Mouse (Mus musculus) heart, adult 2 months (tissue): ENCODE measurements around the gene Nhlh1. TPM values are rescaled to one million over a fixed set of nuclear protein-coding genes. Genes with fewer than 3 reads are reported as not detected.

Source experiments
- DNase-seq, 2 experiments: peaks; one replicate each; pipeline ENCODE4 v3.0.0; 2021
- H3K27ac ChIP-seq: fragments of 200-600 bp; 2 replicates; pipeline ENCODE4 v1.8.1; 2022
- H3K27me3 ChIP-seq: fragments of 200-500 bp; 2 replicates; pipeline ENCODE4 v1.6.1; 2012; ENCODE audit warnings: mild to moderate bottlenecking, low read length, inconsistent platforms, mixed read lengths; ENCODE audit not compliant: control insufficient read depth, insufficient read depth
- H3K36me3 ChIP-seq: fragments of 200-500 bp; 2 replicates; pipeline ENCODE4 v1.6.1; 2012; ENCODE audit warnings: low read length, inconsistent platforms; ENCODE audit not compliant: control insufficient read depth, insufficient read depth
- H3K4me1 ChIP-seq: fragments of 200-500 bp; 2 replicates; pipeline ENCODE4 v1.6.1; 2011; ENCODE audit warnings: low read length; ENCODE audit not compliant: control insufficient read depth, insufficient read depth
- H3K4me3 ChIP-seq: fragments of 200-600 bp; 2 replicates; pipeline ENCODE4 v1.8.1; 2022
- H3K79me2 ChIP-seq: fragments of 200-500 bp; replicated peaks from 2 replicates; pipeline ENCODE4 v1.6.1; 2012; ENCODE audit warnings: mild to moderate bottlenecking, inconsistent platforms, low read length, moderate library complexity, mixed read lengths; ENCODE audit not compliant: control insufficient read depth, insufficient read depth
- H3K9ac ChIP-seq: fragments of 200-500 bp; 2 replicates; pipeline ENCODE4 v1.6.1; 2012; ENCODE audit warnings: low read depth, mild to moderate bottlenecking, control low read depth, inconsistent platforms, low read length, mixed read lengths
- CTCF ChIP-seq: fragments of 200-600 bp; IDR thresholded peaks from 2 replicates; pipeline ENCODE4 v1.8.1; 2022; ENCODE audit warnings: antibody characterized with exemption, mild to moderate bottlenecking, moderate library complexity
- EP300 ChIP-seq: fragments of 200-500 bp; IDR thresholded peaks from 2 replicates; pipeline ENCODE4 v1.6.1; 2011; ENCODE audit warnings: low read depth, low read length, control low read depth; ENCODE audit not compliant: insufficient read depth
- POLR2A ChIP-seq: fragments of 200-500 bp; IDR thresholded peaks from 2 replicates; pipeline ENCODE4 v1.6.1; 2011; ENCODE audit warnings: mild to moderate bottlenecking, low read depth, low read length, control low read depth; ENCODE audit not compliant: insufficient read depth
- WGBS: fragments of 180-500 bp; shearing (Covaris S2); methylation state at CpG from one replicate; pipeline ENCODE4 v1.1.7; 2018; 5-methylcytosine and 5-hydroxymethylcytosine counted together
- intact Hi-C: fragments of 180-260 bp; cut with DNase I; formaldehyde crosslinking; loops from one replicate; pipeline ENCODE4 v1.15.1; 2025
- polyA plus RNA-seq: library from polyadenylated mRNA; depleted of rRNA; stranded (reverse); fragments of >200 nt; gene quantifications from 2 replicates; pipeline ENCODE4 v1.2.3, GENCODE M21; 2012
- total RNA-seq, 2 experiments: library from RNA; stranded (reverse); gene quantifications; 2 replicates each; pipeline ENCODE4 v1.2.3; 2021

Nhlh1 gene
- total and polyA plus RNA-seq, 3 experiments: not detected

GRCm38 (mm10) chr1:172049131-172049782 lies 8.1 kb downstream of the Nhlh1 start:
- no peak overlapping the region for H3K4me3 ChIP-seq
- intact Hi-C loops: no loop called here

GRCm38 (mm10) chr1:172048241-172048734 lies 9.1 kb downstream of the Nhlh1 start:
- no peak for TF ChIP-seq CTCF
- TF ChIP-seq POLR2A: peak; percentile 49
- no peaks in the 10 kb centered on the region for H3K79me2 ChIP-seq
- DNase-seq: no peak
- no peak overlapping the region for H3K4me3 ChIP-seq
- no peaks in the 10 kb centered on the region for H3K36me3 ChIP-seq
- H3K4me1 ChIP-seq: no peaks in the 10 kb centered on the region; the same call in 1 of the 2 replicates
- WGBS: 33% methylated on average over 6 of the region's 6 CpGs
- H3K9ac ChIP-seq: peak overlapping the region; percentile 17
- H3K27me3 ChIP-seq: peaks cover 3% of the 10 kb centered on the region; the same call in 1 of the 2 replicates
- intact Hi-C loops: no loop called here
- no peak overlapping the region; the same call in 1 of the 2 replicates for H3K27ac ChIP-seq

More at GRCm38 (mm10) chr1:172049131-172049782, 8.1 kb downstream of the Nhlh1 start:
- Histone ChIP-seq H3K27me3 (peaks cover 9% of the 10 kb centered on the region), H3K9ac (no peak overlapping the region), H3K27ac (no peak overlapping the region), H3K79me2 (no peaks in the 10 kb centered on the region), H3K4me1 (no peaks in the 10 kb centered on the region; the same call in 1 of the 2 replicates), H3K36me3 (no peaks in the 10 kb centered on the region)
- DNase-seq: peak in 1 of 2 experiments; percentile 22
- TF ChIP-seq CTCF: no peak
- TF ChIP-seq POLR2A: no peak
- no peak for TF ChIP-seq EP300
- 45% methylated on average over 13 of the region's 13 CpGs for WGBS

- DNase-seq: peak; percentile 54 to 75
- intact Hi-C loops: loop anchor here (1.0 kb wide), 2 partner anchors 263 to 310 kb away; no protein-coding TSS in a partner anchor
- TF ChIP-seq POLR2A: no peak
- peak; percentile 51; the same call in 1 of the 2 replicates for TF ChIP-seq EP300
- TF ChIP-seq CTCF: peak; percentile 93
- no peaks in the 10 kb centered on the region for H3K79me2 ChIP-seq
- WGBS: 13% methylated on average over 5 of the region's 5 CpGs
- no peak overlapping the region for H3K4me3 ChIP-seq
- H3K9ac ChIP-seq: no peak overlapping the region
- H3K27ac ChIP-seq: no peak overlapping the region
- H3K27me3 ChIP-seq: no peaks in the 10 kb centered on the region
- H3K4me1 ChIP-seq: no peaks in the 10 kb centered on the region; the same call in 1 of the 2 replicates
- no peaks in the 10 kb centered on the region for H3K36me3 ChIP-seq
Measured at GRCm38 (mm10) chr1:172046938-172047337, 10.4 kb downstream of the Nhlh1 start.

GRCm38 (mm10) chr1:172046410-172046809 lies 11.0 kb downstream of the Nhlh1 start:
- Histone ChIP-seq H3K27ac (no peak overlapping the region), H3K4me1 (no peaks in the 10 kb centered on the region; the same call in 1 of the 2 replicates), H3K36me3 (no peaks in the 10 kb centered on the region), H3K27me3 (no peaks in the 10 kb centered on the region), H3K9ac (no peak overlapping the region), H3K79me2 (no peaks in the 10 kb centered on the region), H3K4me3 (no peak overlapping the region)
- TF ChIP-seq CTCF (no peak), EP300 (no peak), POLR2A (no peak)
- 67% methylated on average over 8 of the region's 8 CpGs for WGBS
- intact Hi-C loops: no loop called here
- DNase-seq: no peak

GRCm38 (mm10) chr1:172029914-172030313 lies 27.5 kb downstream of the Nhlh1 start:
- intact Hi-C loops: loop anchor here (10.0 kb wide), 1 partner anchor 455 kb away; the partner anchor contains the start of gene Igsf9
- Histone ChIP-seq H3K27ac (no peak overlapping the region), H3K36me3 (no peaks in the 10 kb centered on the region), H3K9ac (no peak overlapping the region), H3K4me1 (peaks cover 3% of the 10 kb centered on the region; the same call in 1 of the 2 replicates), H3K4me3 (no peak overlapping the region), H3K79me2 (no peaks in the 10 kb centered on the region), H3K27me3 (no peaks in the 10 kb centered on the region)
- TF ChIP-seq CTCF (no peak), EP300 (no peak), POLR2A (no peak)
- 84% methylated on average over 2 of the region's 2 CpGs for WGBS
- no peak for DNase-seq
